Mouse (Mus musculus) hindbrain, embryonic 11.5 days (tissue): Measurements from ENCODE around the gene Cgnl1. TPM values are rescaled to one million over a fixed set of nuclear protein-coding genes. Genes with fewer than 3 reads are reported as not detected.
A peak's percentile ranks its signal among the peaks of the same experiment; 100 is the strongest.

Experiments used
- ATAC-seq: fragments of 200-750 bp; cut with Nextera tagmentation; 2 replicates; pipeline ENCODE4 v1.8.0; 2017; ENCODE audit warnings: mild to moderate bottlenecking, moderate TSS enrichment, moderate library complexity; ENCODE audit not compliant: low FRiP score
- DNase-seq: peaks from one replicate; pipeline ENCODE4 v3.0.0-alpha.2; 2015; ENCODE audit warnings: low spot score
- H3K27ac ChIP-seq: fragments of 300-500 bp; sonication (generic); 2 replicates; pipeline ENCODE4 v1.5.1; 2014; ENCODE audit warnings: mild to moderate bottlenecking, low read depth, low read length
- H3K27me3 ChIP-seq: fragments of 300-500 bp; sonication (generic); 2 replicates; pipeline ENCODE4 v1.6.1; 2014; ENCODE audit warnings: mild to moderate bottlenecking, low read length, moderate library complexity, mixed read lengths; ENCODE audit not compliant: control insufficient read depth, insufficient read depth
- H3K36me3 ChIP-seq: fragments of 300-500 bp; sonication (generic); 2 replicates; pipeline ENCODE4 v1.6.1; 2014; ENCODE audit warnings: mild to moderate bottlenecking, low read length, moderate library complexity, mixed read lengths; ENCODE audit not compliant: control insufficient read depth, insufficient read depth
- H3K4me1 ChIP-seq: fragments of 300-500 bp; sonication (generic); replicated peaks from 2 replicates; pipeline ENCODE4 v1.6.1; 2014; ENCODE audit warnings: low read length, mixed read lengths; ENCODE audit not compliant: control insufficient read depth, insufficient read depth
- H3K4me2 ChIP-seq: fragments of 300-500 bp; sonication (generic); replicated peaks from 2 replicates; pipeline ENCODE4 v1.6.1; 2014; ENCODE audit warnings: mild to moderate bottlenecking, low read depth, low read length
- H3K4me3 ChIP-seq: fragments of 300-500 bp; sonication (generic); 2 replicates; pipeline ENCODE4 v1.5.1; 2014; ENCODE audit warnings: low read depth, low read length
- H3K9ac ChIP-seq: fragments of 300-500 bp; sonication (generic); 2 replicates; pipeline ENCODE4 v1.6.1; 2014; ENCODE audit warnings: low read depth, low read length
- H3K9me3 ChIP-seq: fragments of 300-500 bp; sonication (generic); 2 replicates; pipeline ENCODE4 v1.6.1; 2016; ENCODE audit warnings: low read length; ENCODE audit not compliant: control insufficient read depth
- WGBS: fragments of 180-500 bp; shearing (Covaris S2); extraction: QIAGEN DNeasy Blood & Tissue Kit; methylation state at CpG from one replicate; pipeline ENCODE4 v1.1.7; 2014; 5-methylcytosine and 5-hydroxymethylcytosine counted together
- polyA plus RNA-seq: library from polyadenylated mRNA; unstranded; fragments of >200 nt; fragmentation: Nextera tagmentation; extraction: Ambion mirVana; gene quantifications from 2 replicates; pipeline ENCODE4 v1.2.1, GENCODE M21; 2014

Cgnl1 gene
- polyA plus RNA-seq, 1 experiment from 2014 or later: 6.3 TPM

DNA sequence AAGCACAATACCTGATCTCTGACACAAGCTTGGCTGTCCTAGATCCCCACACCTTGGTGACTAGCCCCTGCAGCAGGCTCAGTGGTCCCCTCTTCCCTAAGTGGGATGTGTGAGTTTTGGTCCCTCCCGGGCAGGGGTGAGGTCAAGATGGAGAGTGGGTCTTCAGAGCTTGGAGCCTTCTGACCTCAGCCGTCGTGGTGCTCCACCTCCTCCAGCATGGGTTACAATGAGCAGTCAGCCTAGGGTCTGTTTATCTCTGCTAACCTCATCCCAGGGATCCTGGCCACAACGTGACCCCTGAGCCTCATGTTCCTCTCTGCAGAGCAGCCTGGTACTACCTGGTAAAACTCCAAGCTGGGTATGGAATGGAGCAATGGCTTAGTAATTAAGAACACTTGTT lies 36.4 kb upstream of the Cgnl1 start:
- Histone ChIP-seq H3K4me3 (no peak overlapping the region), H3K9me3 (no peaks in the 10 kb centered on the region), H3K27me3 (no peaks in the 10 kb centered on the region), H3K4me1 (no peaks in the 10 kb centered on the region), H3K27ac (no peak overlapping the region), H3K4me2 (no peak overlapping the region), H3K36me3 (no peaks in the 10 kb centered on the region), H3K9ac (no peak overlapping the region)
- 34% methylated on average over 4 of the region's 4 CpGs for WGBS
- no peak for DNase-seq
- no peak for ATAC-seq

GRCm38 (mm10) chr9:71806422-71806805 lies 35.0 kb upstream of the Cgnl1 start:
- Histone ChIP-seq H3K27ac (no peak overlapping the region), H3K36me3 (no peaks in the 10 kb centered on the region), H3K27me3 (no peaks in the 10 kb centered on the region), H3K9me3 (no peaks in the 10 kb centered on the region), H3K4me3 (no peak overlapping the region), H3K9ac (no peak overlapping the region), H3K4me1 (no peaks in the 10 kb centered on the region), H3K4me2 (no peak overlapping the region)
- WGBS: 7% methylated on average over 2 of the region's 2 CpGs
- peak; percentile 86 for DNase-seq
- ATAC-seq: peak; percentile 47

- Histone ChIP-seq H3K9ac (no peak overlapping the region), H3K27ac (no peak overlapping the region), H3K4me2 (no peak overlapping the region), H3K9me3 (no peaks in the 10 kb centered on the region), H3K27me3 (no peaks in the 10 kb centered on the region), H3K4me3 (no peak overlapping the region), H3K4me1 (no peaks in the 10 kb centered on the region), H3K36me3 (no peaks in the 10 kb centered on the region)
- WGBS: 67% methylated on average over 6 of the region's 6 CpGs
- ATAC-seq: no peak; the same call in 1 of the 2 replicates
- no peak for DNase-seq
Measured at GRCm38 (mm10) chr9:71805646-71806421, 34.4 kb upstream of the Cgnl1 start.

GRCm38 (mm10) chr9:71804116-71804515 lies 32.7 kb upstream of the Cgnl1 start:
- 46% methylated on average over 6 of the region's 6 CpGs for WGBS
- H3K27me3 ChIP-seq: no peaks in the 10 kb centered on the region
- H3K4me3 ChIP-seq: no peak overlapping the region
- H3K9me3 ChIP-seq: no peaks in the 10 kb centered on the region
- no peaks in the 10 kb centered on the region for H3K4me1 ChIP-seq
- ATAC-seq (no peak), DNase-seq (no peak)
- H3K36me3 ChIP-seq: no peaks in the 10 kb centered on the region
- H3K4me2 ChIP-seq: no peak overlapping the region
- H3K27ac ChIP-seq: no peak overlapping the region
- no peak overlapping the region for H3K9ac ChIP-seq

DNA sequence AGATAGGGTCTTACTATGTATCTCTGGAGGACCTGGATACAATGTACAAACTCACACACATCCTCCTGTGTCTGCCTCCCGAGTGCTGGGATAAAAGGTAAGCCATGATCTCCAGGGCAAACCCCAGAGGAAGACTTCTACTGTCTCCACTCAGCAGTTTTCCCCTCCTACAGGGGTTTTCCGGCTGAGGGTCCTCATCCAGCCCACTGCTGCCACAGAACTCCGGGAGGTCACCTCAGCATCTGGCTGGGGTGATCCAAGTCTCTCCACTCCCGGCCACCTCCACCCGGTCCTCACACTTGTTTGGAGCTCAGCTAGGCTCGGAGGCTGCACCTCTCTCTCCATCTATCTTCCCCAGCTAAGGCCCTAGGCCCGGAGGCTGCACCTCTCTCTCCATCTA lies 31.9 kb upstream of the Cgnl1 start:
- H3K4me1 ChIP-seq: no peaks in the 10 kb centered on the region
- no peaks in the 10 kb centered on the region for H3K9me3 ChIP-seq
- H3K27me3 ChIP-seq: no peaks in the 10 kb centered on the region
- no peak for ATAC-seq
- no peak overlapping the region for H3K4me2 ChIP-seq
- no peaks in the 10 kb centered on the region for H3K36me3 ChIP-seq
- no peak overlapping the region for H3K4me3 ChIP-seq
- no peak for DNase-seq
- H3K27ac ChIP-seq: no peak overlapping the region
- WGBS: 62% methylated on average over 7 of the region's 7 CpGs
- no peak overlapping the region for H3K9ac ChIP-seq

DNA sequence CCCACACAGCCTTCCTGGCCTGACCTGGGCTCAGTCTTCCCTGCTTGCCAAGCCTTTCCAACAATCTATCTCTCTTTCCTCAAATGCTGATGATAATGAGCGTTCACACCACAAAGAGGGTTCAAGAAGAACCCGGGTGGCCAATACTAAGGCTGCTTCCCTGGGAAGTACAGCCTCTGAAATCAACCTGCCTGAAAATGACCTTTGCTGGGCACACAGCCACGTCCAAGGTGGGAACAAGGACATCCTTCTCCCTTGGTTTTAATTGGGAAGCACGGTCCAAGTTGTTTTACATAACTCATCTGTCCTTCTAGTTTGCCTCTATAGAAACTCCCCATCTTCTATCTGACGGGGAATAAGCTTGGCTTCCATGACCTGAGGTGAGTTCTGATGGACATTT lies 28.2 kb upstream of the Cgnl1 start:
- no peak overlapping the region for H3K9ac ChIP-seq
- ATAC-seq: no peak
- no peaks in the 10 kb centered on the region for H3K9me3 ChIP-seq
- no peak overlapping the region for H3K4me2 ChIP-seq
- DNase-seq: no peak
- no peaks in the 10 kb centered on the region for H3K27me3 ChIP-seq
- 87% methylated on average over 5 of the region's 5 CpGs for WGBS
- H3K36me3 ChIP-seq: no peaks in the 10 kb centered on the region
- no peaks in the 10 kb centered on the region for H3K4me1 ChIP-seq
- no peak overlapping the region for H3K27ac ChIP-seq
- H3K4me3 ChIP-seq: no peak overlapping the region

GRCm38 (mm10) chr9:71798176-71798575 lies 26.8 kb upstream of the Cgnl1 start:
- ATAC-seq: no peak
- Histone ChIP-seq H3K27me3 (no peaks in the 10 kb centered on the region), H3K4me1 (no peaks in the 10 kb centered on the region), H3K4me2 (no peak overlapping the region), H3K4me3 (no peak overlapping the region), H3K27ac (no peak overlapping the region), H3K9me3 (no peaks in the 10 kb centered on the region), H3K9ac (no peak overlapping the region), H3K36me3 (no peaks in the 10 kb centered on the region)
- no peak for DNase-seq
- WGBS: 68% methylated on average over 5 of the region's 5 CpGs

GRCm38 (mm10) chr9:71777404-71777803 lies 6.0 kb upstream of the Cgnl1 start:
- peaks cover 2% of the 10 kb centered on the region; the same call in 1 of the 2 replicates for H3K9me3 ChIP-seq
- H3K36me3 ChIP-seq: no peaks in the 10 kb centered on the region
- H3K4me2 ChIP-seq: no peak overlapping the region
- H3K9ac ChIP-seq: no peak overlapping the region
- no peak for DNase-seq
- no peak overlapping the region for H3K4me3 ChIP-seq
- no peak for ATAC-seq
- no peak overlapping the region for H3K27ac ChIP-seq
- H3K27me3 ChIP-seq: no peaks in the 10 kb centered on the region
- H3K4me1 ChIP-seq: no peaks in the 10 kb centered on the region
- 88% methylated on average over 3 of the region's 3 CpGs for WGBS

DNA sequence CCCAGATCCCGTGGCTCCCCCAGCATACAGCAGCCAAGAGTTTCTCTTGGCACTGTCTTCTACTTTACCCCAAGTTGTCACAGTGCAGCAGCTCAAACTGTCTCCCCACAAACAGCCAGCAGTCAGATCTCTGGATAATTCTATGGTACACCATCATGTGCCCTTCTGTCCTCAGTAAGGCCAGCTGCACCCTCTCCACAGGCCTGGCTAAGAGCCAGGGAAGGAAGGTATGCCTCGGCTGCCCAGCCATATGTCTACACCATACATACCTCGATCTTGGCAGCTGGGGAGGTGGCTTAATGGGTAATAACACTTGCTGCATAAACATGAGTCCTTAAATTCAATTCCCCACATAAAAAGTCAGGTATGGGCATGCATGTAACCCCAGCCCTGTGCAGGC lies 4.9 kb upstream of the Cgnl1 start:
- H3K9me3 ChIP-seq: peaks cover 2% of the 10 kb centered on the region; the same call in 1 of the 2 replicates
- no peak overlapping the region for H3K4me2 ChIP-seq
- H3K4me1 ChIP-seq: no peaks in the 10 kb centered on the region
- no peak overlapping the region for H3K4me3 ChIP-seq
- no peaks in the 10 kb centered on the region for H3K36me3 ChIP-seq
- DNase-seq: no peak
- no peak overlapping the region for H3K9ac ChIP-seq
- H3K27ac ChIP-seq: no peak overlapping the region
- H3K27me3 ChIP-seq: no peaks in the 10 kb centered on the region
- WGBS: 89% methylated on average over 3 of the region's 3 CpGs
- ATAC-seq: no peak
